Mouse (Mus musculus): ENCODE measurements around the gene Gm13287.
"Not testable (repeated sequence)": the region's sequence is repeated elsewhere in the genome, so short reads cannot be mapped to it uniquely, and the experiment has no call there.

Gene Gm13287

DNA sequence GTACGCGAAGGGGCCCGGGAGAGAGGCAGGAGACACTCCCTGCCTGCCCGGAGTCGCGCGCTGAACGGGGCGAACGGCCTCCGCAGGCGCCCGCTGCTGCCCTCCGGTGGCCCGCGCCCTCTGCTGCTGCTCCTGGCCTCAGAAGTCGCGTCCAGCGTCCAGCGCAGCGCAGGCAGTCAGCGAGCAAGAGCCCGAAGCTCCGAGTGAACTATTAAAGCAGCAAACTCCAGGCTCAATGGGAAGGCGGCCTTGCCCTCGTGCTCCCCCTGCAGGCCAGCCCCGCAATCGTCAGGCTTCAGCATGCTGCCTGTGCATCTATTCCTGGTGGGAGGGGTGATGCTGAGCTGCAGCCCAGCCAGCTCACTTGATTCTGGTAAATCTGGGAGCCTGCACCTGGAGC lies 6.0 kb upstream of the Gm13287 start, which contains the start of gene Gm13279:
Gene Gm13279 (plus strand): TSS at position 301 of the 400 bp plus-strand sequence.
- in situ Hi-C loops (cut with MseI, MboI): not testable (repeated sequence)

- in situ Hi-C loops (cut with MseI, MboI): not testable (repeated sequence)
Observed at GRCm38 (mm10) chr4:88799365-88799764, 3.7 kb upstream of the Gm13287 start, which contains the start of gene Gm13285. Gm13285 (plus strand) TSS chr4:88799665.

DNA sequence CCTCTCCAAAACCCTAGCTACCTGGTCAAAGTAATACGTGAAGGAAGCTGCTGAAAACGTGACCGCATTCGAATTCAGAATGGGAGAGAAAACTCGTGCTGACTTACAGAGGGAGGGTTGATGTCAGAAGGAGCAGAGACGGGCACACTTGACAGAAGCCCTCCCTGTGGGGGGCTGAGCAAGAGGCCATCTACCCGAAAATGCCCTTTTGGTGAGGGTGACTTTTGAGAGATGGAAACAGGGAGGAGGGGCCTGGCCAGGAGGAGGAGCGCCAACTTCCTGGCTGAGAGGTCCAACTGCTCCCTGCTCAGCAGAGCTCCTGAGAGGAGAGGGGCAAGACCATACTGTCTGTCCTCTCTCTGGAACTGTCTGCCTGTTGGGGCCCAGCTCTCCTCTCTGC lies 2.2 kb downstream of the Gm13287 start, which contains the start of gene Gm13288:
Gene Gm13288 (plus strand): TSS at position 301 of the 400 bp plus-strand sequence.
- in situ Hi-C loops (cut with MseI, MboI): not testable (repeated sequence)

GRCm38 (mm10) chr4:88805761-88806160 lies 2.7 kb downstream of the Gm13287 start:
- in situ Hi-C loops (cut with MseI, MboI): not testable (repeated sequence)

GRCm38 (mm10) chr4:88815928-88816327 lies 12.9 kb downstream of the Gm13287 start, which contains the start of gene Ifna7:
Ifna7 (plus strand) TSS chr4:88816228.
- in situ Hi-C loops (cut with MseI, MboI): no loop called here

DNA sequence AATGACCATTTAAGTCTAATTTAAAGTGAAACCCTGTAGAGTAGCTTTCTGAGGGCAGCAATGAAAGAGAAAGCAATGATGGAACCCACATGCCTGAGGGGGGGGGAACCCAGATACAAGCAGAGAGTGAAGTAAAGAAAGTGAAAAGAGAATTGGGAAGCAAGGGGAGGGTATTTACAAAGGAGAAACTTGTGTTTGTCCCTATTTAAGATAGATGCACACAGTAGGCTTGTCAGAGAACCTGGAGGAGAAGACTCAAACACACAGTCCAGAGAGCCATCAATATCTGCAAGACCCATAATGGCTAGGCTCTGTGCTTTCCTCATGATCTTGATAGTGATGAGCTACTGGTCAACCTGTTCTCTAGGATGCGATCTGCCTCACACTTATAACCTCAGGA lies 16.6 kb downstream of the Gm13287 start, which contains the start of gene Ifna11:
Gene Ifna11 (plus strand): TSS at position 301 of the 400 bp plus-strand sequence.
- in situ Hi-C loops (cut with MseI, MboI): no loop called here

GRCm38 (mm10) chr4:88822995-88823394 lies 19.9 kb downstream of the Gm13287 start:
- in situ Hi-C loops (cut with MseI, MboI): no loop called here

GRCm38 (mm10) chr4:88827116-88827515 lies 24.1 kb downstream of the Gm13287 start, which contains the start of gene Ifna6:
Ifna6 (plus strand) TSS chr4:88827416.
- in situ Hi-C loops (cut with MseI, MboI): not testable (repeated sequence)

DNA sequence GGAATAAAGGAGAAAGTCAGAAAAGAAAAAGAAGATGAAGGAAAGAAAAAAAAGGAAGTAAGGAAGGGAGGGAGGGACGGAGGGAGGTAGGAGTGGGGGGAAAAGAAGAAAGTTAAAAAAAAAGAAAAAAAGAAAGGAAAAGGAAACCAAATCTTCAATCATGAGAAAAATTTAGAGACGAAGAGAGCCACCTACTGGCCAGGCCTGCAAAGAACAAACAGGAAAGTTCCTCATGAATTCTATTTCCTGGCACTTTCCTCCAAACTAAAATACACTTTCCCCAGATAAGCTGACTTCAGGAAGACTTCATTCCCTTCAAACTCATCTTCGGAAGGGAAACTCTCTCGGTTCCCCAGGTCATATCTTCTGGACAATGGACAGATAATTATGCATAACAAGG lies 27.5 kb downstream of the Gm13287 start:
- in situ Hi-C loops (cut with MseI, MboI): no loop called here

GRCm38 (mm10) chr4:88835225-88835624 lies 32.2 kb downstream of the Gm13287 start, which contains the start of gene Ifna5:
Ifna5 (plus strand) TSS chr4:88835525.
- in situ Hi-C loops (cut with MseI, MboI): not testable (repeated sequence)

DNA sequence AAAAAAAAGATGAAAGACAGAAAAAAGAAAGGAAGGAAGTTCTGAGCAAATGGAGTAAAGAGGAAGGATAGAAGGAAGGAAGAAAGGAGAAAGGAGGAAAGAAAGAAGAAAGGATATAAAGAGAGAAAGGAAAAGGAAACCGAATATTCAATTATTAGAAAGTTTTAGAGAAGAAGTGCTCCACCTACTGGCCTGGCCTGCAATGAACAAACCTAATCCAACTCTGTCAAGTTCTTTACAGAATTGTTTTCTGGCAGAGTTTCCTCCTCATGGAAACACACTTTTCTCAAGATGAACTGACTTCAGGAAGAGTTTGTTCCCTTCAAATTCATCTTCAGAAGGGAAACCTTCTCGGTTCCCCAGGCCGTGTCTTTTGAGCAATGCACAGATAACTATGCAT lies 35.8 kb downstream of the Gm13287 start:
- in situ Hi-C loops (cut with MseI, MboI): no loop called here

DNA sequence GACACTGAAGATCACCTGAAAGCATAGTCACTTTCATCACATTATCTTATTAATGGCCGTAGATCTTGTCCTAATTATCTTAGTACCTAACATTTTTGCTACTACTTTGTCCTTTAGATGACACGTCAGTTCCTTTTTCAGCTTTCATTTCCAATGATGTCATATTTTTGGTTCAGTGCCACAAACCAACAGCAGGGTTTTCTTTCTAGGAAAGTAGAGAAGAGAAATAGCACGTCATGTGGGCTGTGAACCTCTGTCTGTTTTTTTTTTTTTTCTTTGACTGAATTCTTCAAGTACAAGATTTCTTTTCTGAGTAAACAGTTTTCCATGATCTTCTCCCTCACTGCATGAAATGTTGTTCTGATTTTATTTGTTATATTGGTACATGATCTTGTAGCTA lies 37.0 kb downstream of the Gm13287 start:
- in situ Hi-C loops (cut with MseI, MboI): no loop called here

DNA sequence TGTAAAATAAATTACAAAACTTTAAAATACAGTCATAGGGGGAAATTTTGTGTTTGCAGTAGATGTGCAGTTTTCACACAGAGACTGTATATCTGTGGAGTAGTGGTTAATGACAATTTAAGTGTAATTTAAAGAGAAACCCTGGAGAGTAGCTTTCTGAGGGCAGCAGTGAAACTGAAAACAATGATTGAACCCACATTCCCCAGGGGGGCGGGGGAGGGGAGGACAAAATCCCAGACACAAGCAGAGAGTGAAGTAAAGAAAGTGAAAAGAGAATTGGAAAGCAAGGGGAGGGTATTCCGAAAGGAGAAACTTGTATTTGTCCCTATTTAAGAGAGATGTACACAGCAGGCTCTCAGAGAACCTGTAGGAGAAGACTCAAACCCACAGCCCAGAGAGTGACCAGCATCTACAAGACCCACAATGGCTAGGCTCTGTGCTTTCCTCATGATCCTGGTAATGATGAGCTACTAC lies 38.4 kb downstream of the Gm13287 start, which contains the start of gene Ifna4:
Gene Ifna4 (plus strand): TSS at position 424 of the 474 bp plus-strand sequence.
- in situ Hi-C loops (cut with MseI, MboI): no loop called here

DNA sequence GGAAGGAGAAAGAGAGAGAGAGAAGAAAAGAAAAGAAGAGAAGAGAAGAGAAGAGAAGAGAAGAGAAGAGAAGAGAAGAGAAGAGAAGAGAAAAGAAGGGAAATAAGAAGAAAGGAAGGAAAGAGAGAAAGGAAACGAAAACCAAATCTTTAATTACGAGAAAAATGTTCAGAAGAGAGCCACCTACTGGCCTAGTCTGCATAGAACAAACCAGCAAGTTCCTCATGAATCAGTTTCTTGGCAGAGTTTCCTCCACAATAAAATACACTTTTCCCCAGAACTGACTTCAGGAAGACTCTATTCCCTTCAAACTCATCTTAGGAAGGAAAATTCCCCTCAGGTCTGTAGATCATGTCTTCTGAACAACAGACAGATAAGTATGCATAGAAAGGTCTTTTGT lies 42.3 kb downstream of the Gm13287 start:
- in situ Hi-C loops (cut with MseI, MboI): no loop called here

DNA sequence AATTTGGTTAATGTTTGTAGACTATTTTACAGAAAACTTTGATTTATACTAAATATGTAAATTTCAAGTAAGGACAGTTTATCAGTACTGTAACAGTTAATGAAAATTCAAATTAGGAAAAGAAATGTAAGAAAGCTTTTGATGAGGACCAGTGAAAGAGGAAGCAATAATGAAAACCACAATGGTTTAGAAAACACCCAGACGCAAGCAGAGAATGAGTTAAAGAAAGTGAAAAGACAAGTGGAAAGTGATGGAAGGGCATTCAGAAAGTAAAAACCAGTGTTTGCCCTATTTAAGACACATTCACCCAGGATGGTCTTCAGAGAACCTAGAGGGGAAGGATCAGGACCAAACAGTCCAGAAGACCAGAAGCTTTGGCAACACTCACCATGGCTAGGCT lies 46.6 kb downstream of the Gm13287 start, which contains the start of gene Ifna1:
Gene Ifna1 (plus strand): TSS at position 390 of the 400 bp plus-strand sequence.
- in situ Hi-C loops (cut with MseI, MboI): no loop called here

- in situ Hi-C loops (cut with MseI, MboI): no loop called here
Observed at GRCm38 (mm10) chr4:88851026-88851763, 48.1 kb downstream of the Gm13287 start.

Measured in mouse trophoblast stem cell (cell line).